Mouse (Mus musculus): Measurements from ENCODE around the gene Ltbp2. TPM values are rescaled to one million over a fixed set of nuclear protein-coding genes. Genes with fewer than 3 reads are reported as not detected.

Ltbp2 gene
- polyA plus RNA-seq, 1 experiment from 2014 or later, result 0.33 TPM

GRCm38 (mm10) chr12:84900317-84900716 lies 24.0 kb upstream of the Ltbp2 start:
- Histone ChIP-seq H3K9ac (no peak overlapping the region), H3K4me1 (no peaks in the 10 kb centered on the region), H3K27me3 (replicated peaks) (no peaks in the 10 kb centered on the region), H3K27ac (no peak overlapping the region), H3K9me3 (no peaks in the 10 kb centered on the region), H3K4me3 (no peak overlapping the region), H3K4me2 (replicated peaks) (no peak overlapping the region), H3K36me3 (no peaks in the 10 kb centered on the region)
- 80% methylated on average over 7 of the region's 7 CpGs for WGBS
- ATAC-seq (ENCODE audit: low FRiP score, low read depth), result no peak

- 78% methylated on average over 5 of the region's 5 CpGs for WGBS
- Histone ChIP-seq H3K9ac (no peak overlapping the region), H3K4me1 (no peaks in the 10 kb centered on the region), H3K4me2 (replicated peaks) (no peak overlapping the region), H3K27ac (no peak overlapping the region), H3K36me3 (no peaks in the 10 kb centered on the region), H3K9me3 (no peaks in the 10 kb centered on the region), H3K27me3 (replicated peaks) (no peaks in the 10 kb centered on the region), H3K4me3 (no peak overlapping the region)
- no peak for ATAC-seq (ENCODE audit: low FRiP score, low read depth)
Observed at GRCm38 (mm10) chr12:84897322-84897721, 21.0 kb upstream of the Ltbp2 start.

GRCm38 (mm10) chr12:84896235-84896634 lies 19.9 kb upstream of the Ltbp2 start:
- Histone ChIP-seq H3K9ac (no peak overlapping the region), H3K4me2 (replicated peaks) (no peak overlapping the region), H3K4me3 (no peak overlapping the region), H3K36me3 (no peaks in the 10 kb centered on the region), H3K27me3 (replicated peaks) (no peaks in the 10 kb centered on the region), H3K9me3 (no peaks in the 10 kb centered on the region), H3K4me1 (no peaks in the 10 kb centered on the region), H3K27ac (no peak overlapping the region)
- WGBS, result 89% methylated on average over 6 of the region's 6 CpGs
- ATAC-seq (ENCODE audit: low FRiP score, low read depth), result no peak

- H3K36me3 ChIP-seq, result no peaks in the 10 kb centered on the region
- H3K9me3 ChIP-seq, result no peaks in the 10 kb centered on the region
- H3K27ac ChIP-seq, result no peak overlapping the region
- no peaks in the 10 kb centered on the region for H3K4me1 ChIP-seq
- H3K4me3 ChIP-seq, result no peak overlapping the region
- no peaks in the 10 kb centered on the region for H3K27me3 ChIP-seq (replicated peaks)
- H3K9ac ChIP-seq, result no peak overlapping the region
- no peak for ATAC-seq (ENCODE audit: low FRiP score, low read depth)
- no peak overlapping the region for H3K4me2 ChIP-seq (replicated peaks)
- WGBS, result 57% methylated on average over 9 of the region's 9 CpGs
Observed at GRCm38 (mm10) chr12:84893648-84894628, 17.6 kb upstream of the Ltbp2 start.

- no peaks in the 10 kb centered on the region for H3K4me1 ChIP-seq
- no peak for ATAC-seq (ENCODE audit: low FRiP score, low read depth)
- H3K9me3 ChIP-seq, result no peaks in the 10 kb centered on the region
- H3K27ac ChIP-seq, result no peak overlapping the region
- H3K9ac ChIP-seq, result no peak overlapping the region
- no peak overlapping the region for H3K4me2 ChIP-seq (replicated peaks)
- H3K27me3 ChIP-seq (replicated peaks), result no peaks in the 10 kb centered on the region
- H3K36me3 ChIP-seq, result no peaks in the 10 kb centered on the region
- no peak overlapping the region for H3K4me3 ChIP-seq
- whole genome bisulfite sequencing, result 77% methylated on average over 15 of the region's 15 CpGs
Observed at GRCm38 (mm10) chr12:84890289-84890688, 14.0 kb upstream of the Ltbp2 start.

GRCm38 (mm10) chr12:84885107-84885876 lies 9.0 kb upstream of the Ltbp2 start:
- Histone ChIP-seq H3K4me1 (no peaks in the 10 kb centered on the region), H3K9me3 (no peaks in the 10 kb centered on the region), H3K4me3 (no peak overlapping the region), H3K4me2 (replicated peaks) (no peak overlapping the region), H3K36me3 (no peaks in the 10 kb centered on the region), H3K27me3 (replicated peaks) (no peaks in the 10 kb centered on the region), H3K27ac (no peak overlapping the region), H3K9ac (no peak overlapping the region)
- no peak for ATAC-seq (ENCODE audit: low FRiP score, low read depth)
- WGBS, result 72% methylated on average over 11 of the region's 11 CpGs

- no peaks in the 10 kb centered on the region for H3K9me3 ChIP-seq
- H3K27me3 ChIP-seq (replicated peaks), result no peaks in the 10 kb centered on the region
- no peaks in the 10 kb centered on the region for H3K4me1 ChIP-seq
- no peak overlapping the region for H3K27ac ChIP-seq
- no peak for ATAC-seq (ENCODE audit: low FRiP score, low read depth)
- no peak overlapping the region for H3K4me2 ChIP-seq (replicated peaks)
- H3K4me3 ChIP-seq, result no peak overlapping the region
- no peaks in the 10 kb centered on the region for H3K36me3 ChIP-seq
- H3K9ac ChIP-seq, result no peak overlapping the region
- WGBS, result 87% methylated on average over 7 of the region's 7 CpGs
Observed at GRCm38 (mm10) chr12:84884423-84885076, 8.2 kb upstream of the Ltbp2 start.

- 79% methylated on average over 4 of the region's 4 CpGs for WGBS
- no peak overlapping the region for H3K4me3 ChIP-seq
- no peaks in the 10 kb centered on the region for H3K4me1 ChIP-seq
- no peaks in the 10 kb centered on the region for H3K9me3 ChIP-seq
- H3K9ac ChIP-seq, result no peak overlapping the region
- peaks cover 3% of the 10 kb centered on the region; the same call in 1 of the 2 replicates for H3K27me3 ChIP-seq (replicated peaks)
- no peak overlapping the region for H3K27ac ChIP-seq
- no peak overlapping the region for H3K4me2 ChIP-seq (replicated peaks)
- no peak for ATAC-seq (ENCODE audit: low FRiP score, low read depth)
- no peaks in the 10 kb centered on the region for H3K36me3 ChIP-seq
Observed at GRCm38 (mm10) chr12:84882796-84883195, 6.5 kb upstream of the Ltbp2 start.

- WGBS, result 62% methylated on average over 11 of the region's 11 CpGs
- H3K36me3 ChIP-seq, result no peaks in the 10 kb centered on the region
- no peak for ATAC-seq (ENCODE audit: low FRiP score, low read depth)
Observed at GRCm38 (mm10) chr12:84880091-84880490, 3.8 kb upstream of the Ltbp2 start.

GRCm38 (mm10) chr12:84875761-84876480 lies 411 bp downstream of the Ltbp2 start:
- Histone ChIP-seq H3K9ac (no peak overlapping the region), H3K9me3 (no peaks in the 10 kb centered on the region), H3K36me3 (no peaks in the 10 kb centered on the region), H3K4me1 (peaks cover 12% of the 10 kb centered on the region; the same call in 1 of the 2 replicates), H3K27me3 (replicated peaks) (peaks cover 46% of the 10 kb centered on the region), H3K4me3 (peak overlapping the region; percentile 24), H3K4me2 (replicated peaks) (peak overlapping the region; percentile 44), H3K27ac (no peak overlapping the region)
- 2% methylated on average over 59 of the region's 59 CpGs for WGBS
- no peak for ATAC-seq (ENCODE audit: low FRiP score, low read depth)

More at GRCm38 (mm10) chr12:84880091-84880490, 3.8 kb upstream of the Ltbp2 start:
- Histone ChIP-seq H3K27ac (no peak overlapping the region), H3K9me3 (no peaks in the 10 kb centered on the region), H3K9ac (no peak overlapping the region), H3K4me1 (peaks cover 12% of the 10 kb centered on the region; the same call in 1 of the 2 replicates), H3K27me3 (replicated peaks) (peaks cover 30% of the 10 kb centered on the region), H3K4me3 (no peak overlapping the region), H3K4me2 (replicated peaks) (no peak overlapping the region)

GRCm38 (mm10) chr12:84873434-84873833 lies 2.9 kb downstream of the Ltbp2 start:
- Histone ChIP-seq H3K4me1 (peaks cover 12% of the 10 kb centered on the region; the same call in 1 of the 2 replicates), H3K4me3 (no peak overlapping the region), H3K4me2 (replicated peaks) (no peak overlapping the region), H3K9me3 (no peaks in the 10 kb centered on the region), H3K27me3 (replicated peaks) (peaks cover 46% of the 10 kb centered on the region), H3K9ac (no peak overlapping the region), H3K36me3 (no peaks in the 10 kb centered on the region), H3K27ac (no peak overlapping the region)
- 2% methylated on average over 3 of the region's 3 CpGs for WGBS
- ATAC-seq (ENCODE audit: low FRiP score, low read depth), result no peak
